Mouse (Mus musculus) adrenal gland (tissue): ENCODE measurements at regions not wholly inside any gene's neighbourhood (a gene's known extent, or its start where the extent isn't known, plus 50 kb on each side); places are given as distances from the start of the nearest gene placed in this dataset.

Source experiments
- intact Hi-C: fragments of 180-260 bp; cut with DNase I; formaldehyde crosslinking; loops from one replicate; pipeline ENCODE4 v1.15.1; 2025

DNA sequence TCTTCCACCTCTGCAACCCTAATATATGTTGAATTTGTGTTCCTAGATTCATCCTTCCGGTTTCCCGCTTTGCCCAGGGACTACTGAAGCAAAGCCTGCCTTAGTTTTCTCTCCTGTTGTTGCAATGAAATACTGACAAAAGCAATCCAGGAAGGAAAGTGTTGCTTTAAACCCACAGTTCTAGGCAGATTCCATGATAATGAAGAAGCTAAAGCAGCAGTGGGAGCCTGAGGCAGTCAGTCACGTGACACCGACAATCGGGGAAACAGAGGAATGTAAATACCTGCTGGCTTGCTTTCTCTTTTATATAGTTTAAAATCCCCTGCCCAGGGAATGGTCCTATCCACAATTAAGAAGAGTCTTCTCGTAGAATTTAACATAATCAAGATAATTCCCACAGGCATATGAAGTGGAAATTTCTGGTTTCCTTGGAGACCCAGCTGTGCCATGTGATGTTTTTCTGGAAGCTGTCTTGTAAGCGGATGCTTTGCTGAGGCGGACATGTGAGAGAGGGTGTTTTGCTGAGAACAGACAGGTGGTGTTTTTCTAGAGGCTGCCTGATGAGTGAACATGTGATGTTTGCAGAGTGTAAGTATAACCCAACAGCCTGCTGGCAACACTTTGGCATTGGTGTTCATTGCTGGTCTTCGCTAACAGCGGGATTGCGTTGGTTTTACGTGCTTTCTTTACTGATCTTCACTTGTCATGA, 398.0 kb downstream of the Prim2 start:
- intact Hi-C loops = no loop called here

- intact Hi-C loops = no loop called here
These were observed 400.4 kb downstream of the Prim2 start for GRCm38 (mm10) chr1:33269162-33269561.

- intact Hi-C loops = no loop called here
These were observed 403.7 kb downstream of the Prim2 start for GRCm38 (mm10) chr1:33265731-33266415.

GRCm38 (mm10) chr1:33249474-33249873, 420.1 kb downstream of the Prim2 start:
- intact Hi-C loops = no loop called here

DNA sequence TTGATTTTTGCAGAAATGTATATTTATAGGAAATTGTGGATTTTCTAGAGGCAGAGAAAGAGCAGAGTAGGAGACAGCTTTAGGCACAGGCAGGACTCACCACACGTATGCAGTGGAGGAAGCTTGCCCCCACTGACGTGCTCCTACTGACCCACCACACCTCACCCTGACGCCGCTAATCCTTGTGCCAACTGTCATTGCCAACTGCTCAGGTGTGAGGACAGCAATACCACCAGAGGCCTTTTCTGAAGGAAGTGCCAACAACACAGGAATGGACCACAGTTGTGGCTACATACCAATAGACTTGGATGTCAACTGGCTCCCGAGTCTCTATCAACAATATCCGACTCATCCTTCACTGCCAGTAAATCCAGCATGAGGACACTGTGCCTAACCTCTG, 422.5 kb downstream of the Prim2 start:
- intact Hi-C loops = no loop called here

- intact Hi-C loops = no loop called here
These were observed 424.4 kb downstream of the Prim2 start for GRCm38 (mm10) chr1:33245186-33245585.

GRCm38 (mm10) chr1:33244691-33245090, 424.9 kb downstream of the Prim2 start:
- intact Hi-C loops = no loop called here

DNA sequence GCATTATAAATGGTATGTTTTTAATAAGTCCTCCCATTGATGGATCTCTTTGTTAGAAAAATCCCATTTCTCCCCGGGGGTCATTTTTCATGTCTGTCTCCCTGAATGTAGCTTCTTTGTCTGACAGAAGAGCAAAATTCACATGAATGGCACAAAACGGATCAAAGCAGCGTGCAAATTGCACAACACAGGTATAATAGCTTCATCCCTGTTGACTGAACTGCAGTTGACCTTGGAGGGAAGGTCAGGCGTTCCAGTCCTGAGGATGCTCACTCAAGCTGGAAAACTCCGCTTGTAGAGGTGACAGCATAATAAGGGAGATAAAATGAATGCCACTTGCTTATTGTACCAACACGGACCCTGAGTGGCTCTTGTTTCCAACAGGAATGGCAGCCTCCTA, 446.6 kb downstream of the Prim2 start:
- intact Hi-C loops = no loop called here

DNA sequence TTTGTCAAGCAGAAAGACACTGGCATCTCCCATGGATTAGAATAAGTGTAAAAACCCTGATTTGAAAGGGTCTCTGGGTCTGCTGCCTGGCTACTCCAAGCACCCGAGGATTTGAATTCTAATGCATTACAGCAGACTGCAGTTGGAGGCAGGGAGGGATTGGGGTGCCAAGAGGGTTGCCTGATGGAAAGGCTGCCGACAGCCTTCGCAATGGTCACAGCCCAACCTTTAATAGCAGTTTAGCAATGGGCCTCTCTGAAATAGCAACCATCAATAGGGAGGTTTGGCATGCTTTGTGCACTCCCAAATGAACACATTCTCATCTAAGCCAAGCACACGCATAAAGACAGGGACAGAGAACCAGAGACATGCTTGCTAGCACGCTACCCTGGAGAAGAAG, 454.8 kb downstream of the Prim2 start:
- intact Hi-C loops = no loop called here

GRCm38 (mm10) chr1:33214394-33214793, 455.2 kb downstream of the Prim2 start:
- intact Hi-C loops = no loop called here

DNA sequence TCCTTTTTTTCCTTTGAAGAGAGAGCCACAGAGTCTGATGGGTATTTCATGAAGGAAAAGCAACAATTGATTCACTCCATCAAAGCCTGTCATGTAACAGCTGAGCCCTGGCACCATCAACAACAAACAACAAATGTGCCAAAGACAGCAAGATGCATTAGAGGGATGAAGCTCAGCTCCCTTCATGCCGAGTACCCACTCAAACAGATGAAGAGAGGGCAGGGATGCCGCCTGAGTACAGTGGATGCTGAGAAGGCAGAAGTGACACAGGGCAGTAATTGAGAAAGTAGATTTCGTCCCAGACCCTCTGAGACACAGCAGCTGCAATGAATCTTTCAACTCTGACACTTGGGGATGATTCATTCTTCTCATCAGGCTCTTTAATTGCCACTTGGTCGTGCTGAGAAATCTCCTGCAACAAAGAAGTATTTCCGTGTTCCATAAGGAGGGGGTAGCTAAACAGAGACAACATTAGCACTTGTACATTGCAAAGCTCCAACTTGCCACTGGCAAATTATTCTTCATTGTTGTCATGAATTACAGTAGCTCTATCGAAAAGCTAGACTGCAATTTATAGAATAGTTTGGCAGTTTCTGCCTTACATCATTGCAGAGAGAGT, 467.9 kb downstream of the Prim2 start:
- intact Hi-C loops = no loop called here

- intact Hi-C loops = no loop called here
These were observed 474.5 kb downstream of the Prim2 start for GRCm38 (mm10) chr1:33195114-33195513.

- intact Hi-C loops = no loop called here
These were observed 494.8 kb downstream of the Prim2 start for GRCm38 (mm10) chr1:33174646-33175435.

DNA sequence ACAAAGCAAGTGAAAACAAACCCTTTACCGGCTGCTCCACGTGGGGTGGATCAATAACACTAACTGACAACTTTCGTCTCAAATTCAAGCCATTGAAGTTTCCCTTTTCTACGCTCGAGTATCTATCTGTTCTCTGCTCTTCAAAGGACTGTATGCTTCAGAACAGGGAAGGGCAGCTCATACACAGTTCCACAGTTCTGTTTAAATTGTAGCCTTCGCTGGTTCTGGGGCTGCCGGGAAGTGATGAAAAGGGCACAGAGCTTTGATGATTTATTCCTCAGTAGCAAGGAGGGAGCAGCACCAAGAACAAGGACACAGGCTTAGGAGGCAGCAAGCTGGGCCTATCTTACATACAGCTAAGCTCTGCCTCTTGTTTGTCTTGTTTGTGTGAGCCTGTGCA, 532.6 kb downstream of the Prim2 start:
- intact Hi-C loops = no loop called here

- intact Hi-C loops = no loop called here
These were observed 539.2 kb downstream of the Prim2 start for GRCm38 (mm10) chr1:33130351-33130750.

DNA sequence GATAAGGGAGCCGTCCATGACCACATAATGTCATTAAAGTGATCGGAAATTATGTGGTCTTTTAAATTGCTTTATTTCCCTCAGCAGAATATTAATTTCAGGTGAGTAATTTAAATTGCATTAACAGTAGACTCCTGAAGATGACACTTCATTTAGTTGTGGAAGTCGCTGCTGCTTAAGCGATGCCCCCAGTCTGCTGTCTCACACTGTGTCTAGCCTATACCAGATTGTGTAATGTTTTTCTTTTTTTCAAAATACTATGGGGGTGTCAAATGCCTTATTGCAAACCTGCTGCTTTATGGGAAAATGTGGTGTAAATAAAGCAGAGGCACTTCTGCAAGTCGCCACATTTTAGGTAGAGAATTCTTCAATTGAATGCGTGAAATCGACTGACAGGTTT, 544.5 kb downstream of the Prim2 start:
- intact Hi-C loops = no loop called here

DNA sequence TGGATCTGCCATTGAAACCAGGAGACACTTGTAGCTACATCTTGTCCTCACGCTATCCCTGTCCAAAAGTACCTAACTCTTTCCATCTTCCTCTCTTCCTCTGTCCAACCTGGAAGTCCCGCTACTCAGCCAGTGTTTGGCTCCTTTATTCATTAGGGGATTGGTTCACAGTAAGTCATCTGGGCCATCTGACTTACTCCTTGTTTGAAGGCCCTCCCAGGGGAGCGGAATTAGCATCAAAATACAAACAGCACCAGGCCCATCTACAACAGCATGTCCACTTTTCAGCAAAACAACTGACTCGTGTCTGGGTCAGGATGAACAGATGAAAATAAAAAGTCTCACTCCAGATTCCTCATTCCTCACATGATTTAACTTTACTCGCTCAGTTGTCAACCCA, 559.2 kb upstream of the Gm5415 start:
- intact Hi-C loops = no loop called here

- intact Hi-C loops = no loop called here
These were observed 557.2 kb upstream of the Gm5415 start for GRCm38 (mm10) chr1:33104296-33104695.

DNA sequence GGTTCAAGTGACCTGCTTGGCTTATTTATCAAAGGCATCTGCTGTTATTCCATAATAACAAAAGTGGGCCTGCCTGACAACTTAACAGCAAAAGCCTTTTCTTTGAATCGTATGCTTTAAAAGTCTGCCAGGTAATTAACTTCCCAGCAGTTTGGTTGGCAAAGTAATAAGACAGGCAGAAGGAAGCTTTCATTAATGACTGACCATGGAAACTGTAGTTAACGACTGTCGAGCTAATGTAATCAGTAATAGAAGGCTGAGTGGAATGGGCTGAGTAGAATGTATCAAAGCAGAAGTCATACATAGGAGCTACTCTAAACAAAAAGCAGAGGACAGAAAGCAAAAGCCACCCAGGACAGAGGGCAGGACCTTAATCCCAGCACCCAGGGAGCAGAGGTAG, 551.0 kb upstream of the Gm5415 start:
- intact Hi-C loops = no loop called here

- intact Hi-C loops = no loop called here
These were observed 549.8 kb upstream of the Gm5415 start for GRCm38 (mm10) chr1:33096851-33097250.

- intact Hi-C loops = no loop called here
These were observed 527.5 kb upstream of the Gm5415 start for GRCm38 (mm10) chr1:33074551-33074950.

- intact Hi-C loops = no loop called here
These were observed 510.9 kb upstream of the Gm5415 start for GRCm38 (mm10) chr1:33058010-33058409.
